Mouse (Mus musculus) erythroblast, embryonic 14.5 days (primary cell): ENCODE measurements around the gene Kri1.

Source experiments
- GATA1 ChIP-seq: IDR thresholded peaks from 2 replicates; pipeline ENCODE4 v1.6.1; 2012; ENCODE audit warnings: low read length, inconsistent platforms, mixed read lengths
- TAL1 ChIP-seq: IDR thresholded peaks from 3 replicates; pipeline ENCODE4 v1.6.1; 2012; ENCODE audit warnings: low read length, inconsistent platforms, mixed read lengths

DNA sequence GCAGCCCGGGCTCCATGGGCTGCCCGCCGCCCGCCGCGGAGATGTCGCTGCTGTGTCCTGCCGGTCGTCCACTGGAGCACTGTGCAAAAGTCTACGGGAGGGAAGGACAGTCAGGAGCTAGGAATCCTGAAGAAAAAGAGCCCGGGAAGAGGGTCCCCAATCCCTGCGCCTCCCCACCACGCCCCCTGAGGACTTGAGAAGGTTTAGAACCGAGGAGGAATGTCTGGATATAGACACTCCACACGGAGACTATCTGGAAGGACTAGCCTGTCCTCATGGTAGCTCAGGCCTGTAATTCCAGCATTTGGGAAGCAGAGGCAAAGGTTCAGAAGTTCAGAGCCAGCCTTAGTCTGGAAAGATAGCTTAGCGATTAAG lies 42.7 kb downstream of the Kri1 start:
- TF ChIP-seq TAL1, result no peak
- TF ChIP-seq GATA1, result no peak
